Mouse (Mus musculus) regulatory T cell (primary cell): ENCODE data around the gene Rexo1.

Experiments used
- in situ Hi-C: fragments of 300-600 bp; cut with MboI, MseI; formaldehyde crosslinking; loops from one replicate; pipeline ENCODE4 v1.15.1; 2025; ENCODE audit warnings: high pct_unique_total_duplicates

The Rexo1 gene

GRCm38 (mm10) chr10:80584642-80585552 lies 23.5 kb upstream of the Rexo1 start:
- in situ Hi-C loops = loop anchor here (5.0 kb wide), 1 partner anchor 32 kb away; no protein-coding TSS in a partner anchor

DNA sequence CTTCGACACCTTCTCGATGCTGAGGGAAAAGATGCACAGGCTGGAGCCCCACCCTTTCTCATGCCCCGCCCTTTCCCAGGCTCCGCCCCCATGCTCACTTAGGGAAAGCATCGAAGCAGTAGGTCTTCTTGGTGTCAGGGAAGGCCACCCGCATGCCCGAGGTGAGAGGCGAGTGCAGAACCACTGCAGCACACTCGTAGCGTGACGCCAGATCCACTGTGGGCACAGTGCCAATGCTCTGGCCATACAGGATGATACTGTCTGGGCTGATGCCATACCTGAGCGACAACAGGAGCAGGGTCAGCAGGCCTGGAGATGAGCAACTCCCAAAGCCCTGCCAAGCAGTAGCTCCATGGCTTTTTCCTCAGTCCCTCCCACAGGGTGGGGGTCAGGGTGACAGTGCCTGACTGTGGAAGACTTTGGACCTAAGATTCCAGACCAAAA lies 22.7 kb upstream of the Rexo1 start:
- in situ Hi-C loops = loop anchor here (5.0 kb wide), 1 partner anchor 33 kb away; no protein-coding TSS in a partner anchor

DNA sequence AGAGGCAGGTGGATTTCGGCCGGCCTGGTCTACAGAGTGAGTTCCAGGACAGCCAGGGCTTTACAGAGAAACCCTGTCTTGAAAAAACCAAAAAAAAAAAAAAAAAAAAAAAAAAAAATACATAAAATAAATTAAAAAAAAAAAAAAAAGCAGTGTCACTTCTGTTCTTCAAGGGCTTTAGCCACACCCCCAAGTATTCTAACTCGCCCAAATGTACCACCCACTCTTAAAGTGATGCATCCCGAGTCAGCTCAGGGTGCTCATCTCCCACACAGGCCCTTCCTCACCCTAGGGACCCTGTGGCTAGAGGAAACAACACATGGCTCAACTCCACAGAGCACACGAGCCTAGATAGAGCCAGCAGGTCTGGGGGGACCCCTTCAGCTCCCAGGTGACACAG lies 21.7 kb upstream of the Rexo1 start:
- in situ Hi-C loops = loop anchor here (5.0 kb wide), 1 partner anchor 34 kb away; no protein-coding TSS in a partner anchor

- in situ Hi-C loops = loop anchor here (5.0 kb wide), 1 partner anchor 103 kb away; no protein-coding TSS in a partner anchor
Measured at GRCm38 (mm10) chr10:80578911-80579310, 17.6 kb upstream of the Rexo1 start.

GRCm38 (mm10) chr10:80578131-80578750 lies 16.9 kb upstream of the Rexo1 start:
- in situ Hi-C loops = loop anchor here (5.0 kb wide), 1 partner anchor 104 kb away; no protein-coding TSS in a partner anchor

DNA sequence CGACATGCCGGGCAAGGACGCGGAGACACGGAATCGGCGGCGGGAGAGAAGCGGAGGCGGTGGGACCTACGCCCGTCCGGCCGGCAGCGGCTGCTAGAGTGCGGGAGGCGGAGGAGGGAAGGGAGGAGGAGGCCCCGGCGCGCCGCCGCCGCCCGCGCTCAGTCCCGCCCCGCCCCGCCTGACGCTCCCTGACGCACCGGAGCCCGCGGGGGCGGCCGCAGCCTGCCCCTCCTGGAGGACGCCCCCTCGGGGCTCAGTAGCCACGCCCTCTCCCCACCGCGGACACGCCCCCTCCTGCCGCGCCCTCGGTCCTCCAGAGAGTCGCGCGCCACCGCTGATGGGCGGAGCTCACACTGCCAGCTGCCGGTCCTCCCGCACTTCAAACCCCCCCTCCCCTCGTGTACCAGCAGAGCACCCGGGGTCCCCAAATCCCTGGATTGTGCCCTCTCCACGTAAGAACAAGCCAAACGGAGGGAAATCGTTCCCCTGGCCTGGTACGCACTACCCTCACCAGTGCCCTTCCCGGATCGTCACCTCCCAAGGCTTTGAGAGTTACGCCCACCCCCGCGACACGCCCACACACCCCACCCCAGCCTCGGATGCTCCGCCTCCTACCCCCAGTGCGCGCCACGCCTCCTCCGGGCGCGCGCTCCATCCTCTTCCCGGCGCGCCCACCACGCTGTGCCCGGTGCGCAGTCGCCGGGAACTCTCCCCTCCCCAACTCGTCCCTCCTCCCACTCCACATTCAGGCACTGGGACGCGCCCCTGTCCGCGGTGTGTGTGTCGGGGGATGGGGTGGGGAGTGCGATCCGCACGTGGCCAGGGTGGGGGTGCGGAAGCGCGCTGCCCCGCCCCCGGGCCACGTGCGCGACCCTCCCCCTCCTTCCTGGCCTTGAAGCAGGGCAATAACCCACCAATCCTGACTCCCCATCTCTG lies 16.1 kb upstream of the Rexo1 start, which contains the start of gene Klf16:
Gene Klf16, minus strand, starts transcription at position 127 of the 936 bp plus-strand sequence.
- in situ Hi-C loops = loop anchor here (5.0 kb wide), 1 partner anchor 105 kb away; no protein-coding TSS in a partner anchor

DNA sequence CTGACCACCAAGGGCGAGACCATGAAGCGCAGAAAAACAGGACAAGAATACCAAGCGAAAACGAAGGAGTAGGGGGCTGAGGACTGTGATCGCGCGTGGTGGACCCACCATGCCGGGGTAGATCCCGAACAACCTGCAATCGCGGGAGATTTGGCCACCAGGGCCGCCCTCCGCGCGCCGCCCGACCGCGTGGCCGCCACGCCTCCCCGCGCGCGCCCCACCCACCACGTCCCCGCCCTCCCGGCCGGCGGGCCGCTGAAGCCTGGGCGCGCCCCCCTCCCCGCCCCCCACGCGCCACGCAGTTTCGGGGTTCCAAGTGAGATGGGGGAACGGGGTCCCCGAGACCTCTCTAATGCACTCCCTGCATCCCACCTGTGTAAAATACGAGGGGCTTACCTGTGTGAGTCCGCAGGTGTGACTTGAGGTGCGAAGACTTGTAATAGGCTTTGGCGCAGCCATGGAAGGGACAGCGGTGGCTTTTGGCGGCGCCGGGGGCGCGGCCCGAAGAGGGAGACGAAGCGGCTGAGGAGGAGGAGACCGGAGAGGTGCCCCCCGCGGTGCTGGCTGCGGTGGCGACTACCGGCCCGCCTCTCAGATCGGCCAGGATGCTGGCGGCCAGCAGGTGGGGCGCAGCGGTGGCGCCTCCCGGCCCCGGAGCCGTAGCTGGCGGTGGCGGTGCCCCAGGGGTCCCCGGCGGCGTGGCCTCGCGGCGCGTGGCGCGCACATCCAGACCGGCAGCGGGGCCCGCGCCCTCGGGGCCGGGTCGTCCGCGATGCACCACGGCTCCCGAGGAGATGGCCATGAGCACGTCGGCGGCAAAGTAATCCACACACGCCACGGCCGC lies 15.2 kb upstream of the Rexo1 start:
- in situ Hi-C loops = loop anchor here (5.0 kb wide), 1 partner anchor 106 kb away; no protein-coding TSS in a partner anchor

DNA sequence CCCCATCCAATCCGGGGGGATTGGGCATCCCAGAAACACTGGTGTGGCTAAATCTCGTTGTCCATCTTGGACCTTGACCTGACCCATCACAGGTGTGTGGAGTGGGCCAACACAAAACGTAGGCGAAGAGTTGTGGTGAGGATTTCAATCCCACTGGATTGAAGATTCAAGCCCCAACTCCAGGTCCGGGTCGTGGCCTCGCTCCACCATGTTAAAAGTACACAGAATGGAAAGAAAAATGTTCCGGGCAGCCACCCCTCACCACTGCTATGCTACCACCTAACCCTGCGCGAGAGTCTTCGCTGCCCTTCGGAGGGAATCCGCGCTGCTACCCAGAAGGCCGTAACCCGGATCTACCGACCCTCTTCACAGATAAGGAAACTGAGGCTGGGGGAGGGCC lies 14.6 kb upstream of the Rexo1 start:
- in situ Hi-C loops = loop anchor here (5.0 kb wide), 1 partner anchor 106 kb away; no protein-coding TSS in a partner anchor

DNA sequence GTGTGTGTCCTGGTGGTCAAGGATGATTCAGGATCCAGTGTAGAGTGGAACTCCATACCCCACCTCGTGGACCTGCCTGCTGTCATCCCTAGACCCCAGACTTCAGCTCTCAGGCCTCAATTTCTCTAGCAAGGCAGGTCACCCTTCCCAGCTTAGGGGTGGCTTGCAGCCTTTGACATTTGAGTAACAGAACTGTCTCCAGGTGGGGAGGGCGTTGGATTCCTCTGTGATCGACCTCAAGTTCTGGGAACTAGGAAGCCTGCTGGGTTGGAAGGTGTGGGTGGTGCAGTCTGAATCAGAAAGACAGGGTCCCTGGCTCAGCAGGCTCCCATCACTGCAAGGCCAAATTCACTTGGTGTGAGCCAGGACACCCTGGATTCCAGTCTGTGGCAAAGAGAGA lies 13.5 kb upstream of the Rexo1 start:
- in situ Hi-C loops = loop anchor here (5.0 kb wide), 1 partner anchor 107 kb away; no protein-coding TSS in a partner anchor

DNA sequence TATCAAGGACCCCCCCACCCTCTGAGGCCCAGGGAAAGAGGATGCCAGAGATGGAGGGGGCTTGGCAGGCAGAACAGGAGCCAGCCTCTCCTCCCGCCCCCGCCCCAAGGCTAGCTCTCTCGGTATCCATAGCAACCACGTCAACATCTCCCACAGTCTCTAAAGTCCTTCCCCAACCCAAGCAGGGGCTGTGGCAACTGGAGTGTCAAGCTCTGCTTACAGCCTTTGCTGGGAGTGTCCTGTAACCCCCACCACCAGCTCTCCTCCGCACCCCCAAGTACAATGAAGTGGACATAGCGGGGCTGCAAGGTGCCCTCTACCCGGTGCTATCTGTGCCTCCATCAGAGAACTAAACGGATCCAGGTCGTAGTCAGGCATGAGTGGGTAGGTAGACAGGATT lies 12.6 kb upstream of the Rexo1 start:
- in situ Hi-C loops = no loop called here

- in situ Hi-C loops = no loop called here
Measured at GRCm38 (mm10) chr10:80572477-80572876, 11.1 kb upstream of the Rexo1 start.

- in situ Hi-C loops = no loop called here
Measured at GRCm38 (mm10) chr10:80570871-80571836, 9.8 kb upstream of the Rexo1 start.

DNA sequence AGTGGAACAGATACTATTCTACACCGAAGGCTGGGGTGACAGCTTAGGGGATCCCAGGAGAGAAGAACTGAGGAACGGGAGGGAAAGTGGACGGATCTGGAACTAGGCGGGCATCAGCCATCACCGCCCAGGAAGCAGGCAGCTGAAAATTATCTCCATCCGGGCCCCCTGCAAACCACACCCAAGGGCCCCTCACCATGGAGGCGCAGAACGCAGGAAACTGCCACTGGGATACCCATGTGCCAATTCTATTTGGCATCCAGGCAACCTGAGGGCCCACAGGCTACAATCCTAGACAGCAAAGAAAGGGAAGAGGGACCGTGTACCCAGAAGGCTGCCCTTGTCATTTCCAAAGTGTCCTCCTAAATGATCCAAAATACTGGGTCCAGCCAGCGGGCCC lies 9.1 kb upstream of the Rexo1 start:
- in situ Hi-C loops = no loop called here

DNA sequence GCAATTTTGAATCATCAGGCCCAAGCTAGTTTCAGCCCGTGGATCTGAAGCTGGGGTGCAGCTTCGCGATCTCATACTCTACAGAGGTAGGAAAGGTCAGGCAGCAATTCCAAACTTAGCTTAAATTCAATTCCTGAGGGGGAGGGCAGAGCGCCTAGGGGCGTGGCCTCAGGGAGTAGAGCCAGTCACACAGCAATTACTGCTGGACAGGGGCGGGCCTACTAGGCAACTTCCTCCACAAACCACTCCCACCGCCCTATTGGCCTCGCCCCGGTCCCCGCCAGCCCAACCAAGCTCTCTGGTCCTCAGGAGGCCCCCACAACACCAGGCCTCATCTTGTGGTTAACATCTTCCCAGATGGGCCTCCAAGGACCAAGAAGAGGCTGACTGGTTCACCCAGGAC lies 8.3 kb upstream of the Rexo1 start:
- in situ Hi-C loops = no loop called here

DNA sequence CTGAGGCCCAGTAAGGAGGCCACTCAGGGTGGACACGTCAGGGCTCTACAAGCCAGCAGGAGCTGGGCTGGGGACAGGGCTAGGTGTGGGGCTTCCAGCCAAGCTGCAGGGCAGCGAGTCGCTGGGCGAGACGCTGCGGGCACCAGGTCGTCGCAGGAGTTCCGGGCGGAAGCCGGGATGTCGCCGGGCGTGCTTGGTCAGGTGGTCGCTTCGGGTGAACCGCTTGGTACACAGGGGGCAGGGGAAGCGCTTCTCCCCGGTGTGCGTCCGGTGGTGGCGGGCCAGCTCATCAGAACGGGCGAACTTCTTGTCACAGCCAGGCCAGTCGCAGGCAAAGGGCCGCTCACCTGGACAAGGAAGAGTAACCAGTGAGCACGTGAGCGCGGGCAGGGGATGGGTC lies 7.5 kb upstream of the Rexo1 start:
- in situ Hi-C loops = no loop called here

- in situ Hi-C loops = no loop called here
Measured at GRCm38 (mm10) chr10:80566375-80567092, 5.2 kb upstream of the Rexo1 start.

DNA sequence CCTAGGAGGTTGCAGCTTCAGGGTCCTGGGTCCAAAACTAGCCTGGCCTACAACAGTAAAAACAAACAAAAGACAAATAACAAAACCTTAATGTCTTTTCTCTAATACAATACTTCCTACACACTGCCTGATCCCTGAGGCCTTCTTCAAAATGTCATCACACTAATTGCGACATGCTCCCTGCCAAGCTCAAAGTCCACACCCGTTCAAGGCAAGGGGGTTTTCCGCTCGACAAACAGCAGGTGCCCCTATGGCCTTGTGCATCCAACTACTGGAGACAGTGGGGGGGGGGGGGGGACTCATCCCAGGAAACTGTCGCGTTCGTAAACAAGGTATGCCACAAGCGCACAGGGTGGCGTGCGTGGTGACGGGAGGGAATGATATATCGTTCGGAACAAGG lies 739 bp downstream of the Rexo1 start:
- in situ Hi-C loops = no loop called here

DNA sequence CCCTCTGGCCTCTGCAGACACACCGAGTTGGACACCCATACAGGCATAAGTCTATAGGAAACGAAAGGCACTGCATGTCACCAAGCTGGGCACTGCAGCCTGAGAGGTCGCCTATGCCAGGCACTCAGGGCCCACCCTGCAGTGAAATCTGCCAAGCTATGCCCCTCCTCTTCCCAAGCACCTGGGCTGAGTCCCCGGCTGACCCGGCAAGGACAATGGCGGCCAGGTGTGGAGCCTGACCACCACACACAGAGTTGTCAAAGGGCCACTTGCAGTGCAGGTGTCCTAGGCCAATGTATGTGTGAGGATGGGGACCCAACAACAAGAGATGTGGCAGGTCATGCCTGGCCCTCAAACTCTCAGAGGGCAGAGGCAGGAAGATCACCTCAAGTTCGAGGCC lies 1.9 kb downstream of the Rexo1 start:
- in situ Hi-C loops = no loop called here
